Mouse (Mus musculus) kidney, adult 9 months (tissue): Measurements from ENCODE around the gene Nr5a2.
A peak's percentile ranks its signal among the peaks of the same experiment; 100 is the strongest.

Source experiments
- DNase-seq: peaks from one replicate; pipeline ENCODE4 v3.0.0; 2022

Gene Nr5a2

GRCm38 (mm10) chr1:136948511-136949275, 11.6 kb downstream of the Nr5a2 start:
- DNase-seq: peak; percentile 28

GRCm38 (mm10) chr1:136948127-136948422, 12.2 kb downstream of the Nr5a2 start:
- DNase-seq: no peak

GRCm38 (mm10) chr1:136947394-136948126, 12.7 kb downstream of the Nr5a2 start:
- no peak for DNase-seq

GRCm38 (mm10) chr1:136946806-136947393, 13.3 kb downstream of the Nr5a2 start:
- DNase-seq: no peak

- DNase-seq: no peak
Measured at GRCm38 (mm10) chr1:136946404-136946803, 13.8 kb downstream of the Nr5a2 start.

- DNase-seq: no peak
Measured at GRCm38 (mm10) chr1:136945876-136946275, 14.4 kb downstream of the Nr5a2 start.

- DNase-seq: no peak
Measured at GRCm38 (mm10) chr1:136945426-136945825, 14.8 kb downstream of the Nr5a2 start.

GRCm38 (mm10) chr1:136940603-136941002, 19.6 kb downstream of the Nr5a2 start:
- no peak for DNase-seq

- DNase-seq: no peak
Measured at GRCm38 (mm10) chr1:136939220-136939619, 21.0 kb downstream of the Nr5a2 start.

- no peak for DNase-seq
Measured at GRCm38 (mm10) chr1:136935960-136936324, 24.3 kb downstream of the Nr5a2 start.

- DNase-seq: no peak
Measured at GRCm38 (mm10) chr1:136935316-136935959, 24.8 kb downstream of the Nr5a2 start.

- DNase-seq: no peak
Measured at GRCm38 (mm10) chr1:136934051-136934450, 26.2 kb downstream of the Nr5a2 start.

- DNase-seq: no peak
Measured at GRCm38 (mm10) chr1:136931026-136931425, 29.2 kb downstream of the Nr5a2 start.

- DNase-seq: no peak
Measured at GRCm38 (mm10) chr1:136929743-136930142, 30.5 kb downstream of the Nr5a2 start.

GRCm38 (mm10) chr1:136927428-136927827, 32.8 kb downstream of the Nr5a2 start:
- no peak for DNase-seq

GRCm38 (mm10) chr1:136926026-136926425, 34.2 kb downstream of the Nr5a2 start:
- DNase-seq: no peak

GRCm38 (mm10) chr1:136920089-136920488, 40.2 kb downstream of the Nr5a2 start:
- DNase-seq: no peak

- DNase-seq: peak; percentile 47
Measured at GRCm38 (mm10) chr1:136918791-136919190, 41.5 kb downstream of the Nr5a2 start.

GRCm38 (mm10) chr1:136915438-136915837, 44.8 kb downstream of the Nr5a2 start:
- DNase-seq: peak; percentile 61

- DNase-seq: no peak
Measured at GRCm38 (mm10) chr1:136911996-136912395, 48.3 kb downstream of the Nr5a2 start.

- no peak for DNase-seq
Measured at GRCm38 (mm10) chr1:136911594-136911860, 48.7 kb downstream of the Nr5a2 start.

GRCm38 (mm10) chr1:136910741-136911593, 49.3 kb downstream of the Nr5a2 start:
- DNase-seq: no peak

- DNase-seq: no peak
Measured at GRCm38 (mm10) chr1:136910144-136910543, 50.1 kb downstream of the Nr5a2 start.
